ENCODE assay signal across 25 mouse cellular contexts in genomic region chr3:79478880-79479279, GRCm38 (mm10).
DNase-seq lines count a peak whose midpoint lies in the region; ATAC-seq and TF ChIP-seq lines count a peak whose summit lies in the region.
"Had no signal": no experiment of that assay in that cellular context is flagged by ENCODE, and none has a peak within 500 bp of the region (broad histone marks: within the 10 kb centered on the region; RNA-seq: fewer than 3 reads in every experiment).

No protein-coding gene starts in this region.

- WGBS in hindbrain, postnatal 0 days = 66% methylated on average over 4 of the region's 4 CpGs
- WGBS in hindbrain, embryonic 11.5 days = 82% methylated on average over 4 of the region's 4 CpGs

- H3K4me3 ChIP-seq in hindbrain, postnatal 0 days (ENCODE audit: low read length) = no peak overlapping the region
- H3K4me3 ChIP-seq in hindbrain, embryonic 11.5 days (ENCODE audit: low read depth, low read length) = no peak overlapping the region
- H3K4me3 ChIP-seq: embryonic facial prominence, embryonic 12.5 days; forebrain, embryonic 12.5 days; heart, embryonic 15.5 days; hindbrain, embryonic 15.5 days; limb, embryonic 13.5 days; neural tube, embryonic 12.5 days had no signal

- no peak overlapping the region for H3K9ac ChIP-seq in hindbrain, postnatal 0 days (replicated peaks; ENCODE audit: low read length)
- H3K9ac ChIP-seq in hindbrain, embryonic 11.5 days (ENCODE audit: low read depth, low read length) = no peak overlapping the region
- H3K9ac ChIP-seq: embryonic facial prominence, embryonic 12.5 days; forebrain, embryonic 12.5 days; heart, embryonic 15.5 days; hindbrain, embryonic 15.5 days; limb, embryonic 13.5 days; neural tube, embryonic 12.5 days had no signal

- H3K4me1 ChIP-seq in hindbrain, postnatal 0 days (ENCODE audit: insufficient read depth, low read length) = no peaks in the 10 kb centered on the region
- H3K4me1 ChIP-seq in hindbrain, embryonic 11.5 days (replicated peaks; ENCODE audit: control insufficient read depth, insufficient read depth, low read length) = no peaks in the 10 kb centered on the region
- H3K4me1 ChIP-seq: embryonic facial prominence, embryonic 12.5 days; limb, embryonic 13.5 days; neural tube, embryonic 12.5 days had no signal

- DNase-seq in cerebellum, adult 18-20 months = peak; percentile 17 to 29
- DNase-seq in cerebellum, adult 11-12 months = no peak
- DNase-seq in hindbrain, postnatal 0 days (ENCODE audit: low spot score) = no peak
- no peak for DNase-seq in hindbrain, embryonic 11.5 days (ENCODE audit: low spot score)
- DNase-seq in retina, postnatal 1 day = peak; percentile 5
- no peak for DNase-seq in retina, embryonic 14.5 days (ENCODE audit: low spot score)
- no peak for DNase-seq in spleen, adult 12 weeks (ENCODE audit: low spot score)
- DNase-seq: adrenal gland, adult 2 months; gastrocnemius, postnatal 36 days; heart, postnatal 36 days; kidney, postnatal 25 days; midbrain, embryonic 14.5 days; thymus, adult 2 months; thymus, postnatal 4 days had no signal

- no peak overlapping the region for H3K4me2 ChIP-seq in hindbrain, postnatal 0 days (ENCODE audit: low read depth, low read length)
- H3K4me2 ChIP-seq in hindbrain, embryonic 11.5 days (replicated peaks; ENCODE audit: low read depth, low read length) = no peak overlapping the region
- H3K4me2 ChIP-seq: embryonic facial prominence, embryonic 12.5 days; forebrain, embryonic 12.5 days; heart, embryonic 15.5 days; hindbrain, embryonic 15.5 days; limb, embryonic 13.5 days; neural tube, embryonic 12.5 days had no signal

- H3K36me3 ChIP-seq in hindbrain, postnatal 0 days (ENCODE audit: insufficient read depth, low read length) = peaks cover 12% of the 10 kb centered on the region; the same call in 1 of the 2 replicates
- H3K36me3 ChIP-seq in hindbrain, embryonic 11.5 days (ENCODE audit: control insufficient read depth, insufficient read depth, low read length) = 0 out of 2 replicates have a peak, but pooled peaks cover 9% of the 10 kb centered on the region

- ATAC-seq in hindbrain, postnatal 0 days = no peak
- ATAC-seq in hindbrain, embryonic 11.5 days (ENCODE audit: low FRiP score) = no peak
- ATAC-seq in megakaryocyte-erythroid progenitor cell, adult 5-6 weeks (replicated peaks; ENCODE audit: low FRiP score, low TSS enrichment, poor library complexity, severe bottlenecking) = peak; percentile 64
- ATAC-seq: intestine, postnatal 0 days; lung, postnatal 0 days; Patski had no signal

- no peaks in the 10 kb centered on the region for H3K27me3 ChIP-seq in hindbrain, postnatal 0 days (ENCODE audit: insufficient read depth, low read length)
- no peaks in the 10 kb centered on the region for H3K27me3 ChIP-seq in hindbrain, embryonic 11.5 days (ENCODE audit: control insufficient read depth, insufficient read depth, low read length)
- H3K27me3 ChIP-seq: embryonic facial prominence, embryonic 12.5 days; forebrain, embryonic 12.5 days; heart, embryonic 15.5 days; hindbrain, embryonic 15.5 days; limb, embryonic 13.5 days; neural tube, embryonic 12.5 days; Patski had no signal

- no peak for TF ChIP-seq CTCF in hindbrain, postnatal 0 days (IDR thresholded peaks at IDR 0.05; ENCODE audit: low read depth)

- no peaks in the 10 kb centered on the region for H3K9me3 ChIP-seq in hindbrain, postnatal 0 days (ENCODE audit: low read length)
- H3K9me3 ChIP-seq in hindbrain, embryonic 11.5 days (ENCODE audit: control insufficient read depth, low read length) = 0 out of 2 replicates have a peak, but pooled peaks cover 2% of the 10 kb centered on the region
- H3K9me3 ChIP-seq: embryonic facial prominence, embryonic 12.5 days; forebrain, embryonic 12.5 days; heart, embryonic 15.5 days; hindbrain, embryonic 15.5 days had no signal

- peak overlapping the region; percentile 32; the same call in 1 of the 2 replicates for H3K27ac ChIP-seq in hindbrain, postnatal 0 days
- H3K27ac ChIP-seq in hindbrain, embryonic 11.5 days (ENCODE audit: low read depth, low read length) = no peak overlapping the region
- H3K27ac ChIP-seq: embryonic facial prominence, embryonic 12.5 days; forebrain, embryonic 12.5 days; heart, embryonic 15.5 days; hindbrain, embryonic 15.5 days; limb, embryonic 13.5 days; neural tube, embryonic 12.5 days; stomach, postnatal 0 days had no signal

Comparison
In these comparisons a context has a peak if more than half of its experiments do, and no peak if none do; other contexts are left out.
1. DNase-seq: peak in cerebellum, adult 18-20 months (2 of 2) and retina, postnatal 1 day (single experiment); none in cerebellum, adult 11-12 months (single experiment), hindbrain, postnatal 0 days (single experiment), hindbrain, embryonic 11.5 days (single experiment), retina, embryonic 14.5 days (single experiment) and spleen, adult 12 weeks (single experiment).